Mouse (Mus musculus) lung, postnatal 4 days (tissue): ENCODE data around the gene Vps13d.

ENCODE experiments used
- DNase-seq, 2 experiments: peaks; one replicate each; pipeline ENCODE4 v3.0.0; 2021

Vps13d gene

DNA sequence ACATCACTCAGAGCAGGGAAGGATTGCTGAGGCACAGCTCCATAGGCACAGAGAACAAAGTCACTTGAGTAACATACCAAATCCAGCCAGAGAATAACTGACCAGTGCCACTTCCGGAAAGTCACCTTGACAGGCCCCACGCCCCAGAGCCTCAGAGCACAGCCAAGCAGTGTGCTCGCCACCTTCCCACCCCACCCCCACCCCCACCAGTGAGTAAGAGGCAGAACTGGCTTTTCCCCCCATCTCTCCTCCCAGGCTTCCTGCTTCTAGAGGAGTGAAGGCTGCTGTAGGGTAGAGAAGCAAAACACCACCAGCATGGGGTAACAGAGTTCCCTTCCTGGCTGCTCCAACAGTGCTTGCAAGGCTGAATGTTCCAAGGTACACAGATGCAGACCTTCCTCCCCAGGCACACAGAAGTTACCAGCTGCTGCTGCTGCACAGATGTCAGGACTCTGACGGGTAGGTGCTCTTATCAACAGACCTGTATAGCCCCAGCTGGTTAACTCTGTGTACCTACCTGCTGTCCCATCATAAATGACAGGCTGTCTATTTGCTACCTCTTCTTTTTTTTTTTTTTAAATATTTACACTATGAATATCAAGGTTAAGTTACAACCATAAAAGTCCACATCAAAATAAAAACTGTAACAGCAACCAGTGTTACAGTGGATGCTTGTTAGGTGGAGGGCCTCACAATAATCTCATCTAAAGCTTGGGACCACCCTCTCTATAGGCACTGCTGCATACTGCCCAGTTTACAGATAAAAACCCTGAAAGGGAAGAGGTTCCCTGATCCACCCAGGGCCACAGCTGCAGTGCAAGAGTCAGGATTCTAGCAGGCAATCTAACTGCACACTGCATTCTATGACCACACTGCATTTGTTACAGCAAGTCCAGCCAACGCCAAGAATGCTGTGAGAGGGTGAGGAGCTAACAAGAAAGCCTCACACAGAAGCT is 47.5 kb downstream of the Vps13d start:
- DNase-seq = peak in 1 of 2 experiments; percentile 33

DNA sequence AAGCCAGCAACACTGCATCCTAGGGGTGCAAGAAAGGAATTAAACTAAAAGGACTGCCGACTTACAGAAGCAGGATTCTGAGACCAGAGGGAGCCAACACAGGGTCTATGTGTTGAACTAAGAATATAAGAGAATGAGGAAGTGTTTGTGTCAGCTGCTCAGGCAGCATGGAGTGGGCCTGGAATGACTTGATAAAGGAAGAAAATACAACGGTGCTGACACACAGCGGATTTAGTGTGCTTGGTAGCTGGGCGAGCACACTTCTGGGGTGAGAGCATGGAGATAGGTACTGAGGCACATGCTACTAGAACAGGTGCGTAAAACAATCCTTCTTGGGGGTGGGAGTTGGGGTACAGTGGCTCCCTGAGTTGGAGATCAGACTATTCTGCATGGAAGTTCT is 51.3 kb downstream of the Vps13d start:
- DNase-seq = no peak

DNA sequence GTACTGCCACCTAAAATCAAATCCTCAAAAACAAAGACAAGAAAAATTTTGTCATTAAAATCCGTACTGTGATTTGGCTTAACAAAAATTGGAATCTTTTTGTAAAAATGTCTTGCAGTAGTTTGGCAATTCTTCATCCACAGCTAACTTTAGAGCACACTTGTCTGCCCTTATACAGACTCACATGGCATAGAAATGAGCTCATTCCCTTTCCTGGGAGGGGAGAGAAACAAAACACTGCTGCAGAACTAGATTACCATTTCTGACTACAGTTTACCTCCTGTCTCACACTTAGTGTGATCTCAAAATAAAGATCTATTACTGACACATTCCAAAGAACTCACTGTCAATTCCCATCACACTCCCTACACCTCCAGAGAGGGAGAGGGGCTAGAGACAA is 58.1 kb downstream of the Vps13d start:
- no peak for DNase-seq

DNA sequence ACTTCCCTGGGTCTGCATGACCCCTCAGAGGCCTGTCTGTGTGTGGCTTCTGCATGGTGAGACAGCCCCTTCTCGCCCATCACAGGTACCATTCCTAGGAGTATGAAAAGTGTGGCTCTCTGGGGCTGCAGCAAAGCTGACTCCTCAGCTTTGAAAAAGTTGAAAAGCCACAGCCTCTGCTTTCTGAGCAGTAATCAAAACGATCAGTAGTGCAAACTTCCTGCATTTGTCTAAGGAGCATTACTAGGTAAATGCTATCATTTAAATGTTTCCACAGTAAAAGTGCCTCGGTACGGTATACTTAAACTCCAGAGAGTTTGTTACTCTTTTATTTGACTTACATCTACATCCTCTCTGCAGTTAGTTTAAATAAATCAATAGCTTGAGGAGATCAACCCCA is 59.3 kb downstream of the Vps13d start:
- no peak for DNase-seq

DNA sequence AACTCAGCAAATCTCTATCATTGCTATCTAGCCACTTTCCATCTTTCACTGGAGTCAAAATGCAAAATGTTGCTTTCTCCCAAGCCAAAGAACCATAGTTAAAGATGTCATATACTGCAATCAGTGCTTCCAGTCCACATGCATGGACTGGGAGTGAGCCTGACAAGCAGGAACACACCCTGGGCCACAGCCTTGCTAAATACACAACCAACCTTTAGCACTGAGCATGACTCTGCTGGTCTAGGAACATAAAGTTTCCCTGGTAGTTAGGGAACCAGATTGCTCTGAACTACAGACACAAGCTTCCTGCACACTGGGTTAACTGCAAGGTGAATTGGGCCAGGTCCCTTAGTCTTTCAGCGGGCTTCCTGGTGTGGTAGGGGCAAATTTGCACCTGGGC is 64.0 kb downstream of the Vps13d start:
- DNase-seq = no peak

DNA sequence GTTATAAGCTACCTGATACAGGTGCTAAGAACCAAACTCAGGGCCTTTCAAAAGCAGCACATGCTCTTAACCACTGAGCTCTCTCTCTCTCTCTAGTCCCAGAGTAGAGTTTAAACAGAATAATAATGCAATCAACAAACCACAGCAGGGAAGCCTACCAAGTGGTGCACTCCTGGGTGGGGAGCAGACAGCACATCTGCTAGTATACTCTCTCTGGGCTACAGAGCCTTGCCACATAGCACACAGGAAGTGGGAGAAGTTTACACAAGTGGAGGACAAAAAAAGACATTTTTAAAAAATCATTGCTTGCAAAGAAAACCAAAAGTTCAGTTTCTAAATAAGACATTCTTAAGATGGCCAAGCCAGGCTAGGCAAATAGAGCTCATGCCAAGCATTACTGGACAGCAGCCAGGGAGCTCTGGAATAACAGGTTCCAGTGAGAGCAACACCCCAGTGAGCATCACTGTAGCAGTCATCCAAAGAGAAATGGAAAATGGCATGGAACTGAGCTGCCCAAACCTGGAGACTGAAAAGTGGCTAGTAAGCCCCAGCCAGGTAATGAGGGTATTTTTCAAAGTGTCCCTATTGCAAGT is 64.8 kb downstream of the Vps13d start:
- DNase-seq = peak; percentile 73 to 76

DNA sequence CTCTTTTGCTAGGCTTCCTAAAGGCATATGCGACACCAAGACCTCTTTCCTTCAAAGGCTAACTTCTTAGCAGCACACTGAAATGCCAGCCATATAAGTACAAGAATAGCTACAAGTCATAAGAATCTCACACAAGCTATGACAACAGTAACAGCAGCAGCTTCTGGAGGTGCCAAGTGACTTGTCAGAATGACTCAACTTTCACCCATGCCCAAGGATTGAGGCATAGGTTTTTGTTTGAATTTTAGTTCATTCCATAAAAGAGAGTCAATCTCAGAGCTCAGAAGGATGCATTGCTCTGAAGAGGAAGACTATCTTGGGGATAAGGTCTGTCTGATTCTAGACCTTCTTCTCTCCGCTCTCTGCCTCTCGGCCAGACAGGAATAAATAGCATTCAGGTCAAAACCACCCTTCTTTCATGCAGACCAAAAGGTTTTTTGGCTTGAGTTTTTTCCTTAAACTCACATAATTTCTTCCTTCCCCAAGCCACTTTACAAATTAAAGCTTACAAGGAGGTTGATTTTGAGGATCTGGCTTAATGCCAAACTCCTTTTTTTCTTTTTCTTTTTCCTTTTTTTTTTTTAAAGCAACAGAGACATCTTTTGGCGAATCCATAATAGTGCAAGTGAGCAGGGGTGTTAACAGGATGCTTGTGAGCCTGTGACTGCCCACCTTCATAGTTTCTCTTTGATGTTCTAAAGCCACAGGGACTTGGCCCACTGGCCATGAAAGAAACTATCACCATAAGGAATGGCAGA is 69.2 kb downstream of the Vps13d start:
- DNase-seq = no peak

DNA sequence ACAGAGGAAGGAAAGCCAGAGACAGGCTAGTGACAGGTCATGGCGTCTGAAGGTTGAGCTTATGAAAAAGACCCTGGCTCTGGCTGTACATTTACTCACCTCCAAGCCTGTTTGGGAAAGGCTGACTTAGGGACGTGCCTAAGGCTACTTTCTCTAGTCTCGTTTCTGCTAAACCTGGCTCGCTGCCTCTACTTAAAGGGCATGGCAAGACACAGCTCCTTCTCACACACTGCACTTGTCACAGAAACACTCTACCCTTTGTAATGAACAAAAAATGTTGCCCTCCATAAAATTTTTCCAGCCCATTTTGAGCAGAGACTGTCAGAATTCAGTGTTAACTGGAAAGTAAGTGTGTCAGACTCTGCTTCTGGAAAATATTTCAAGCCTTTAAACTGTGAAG is 70.4 kb downstream of the Vps13d start:
- no peak for DNase-seq

DNA sequence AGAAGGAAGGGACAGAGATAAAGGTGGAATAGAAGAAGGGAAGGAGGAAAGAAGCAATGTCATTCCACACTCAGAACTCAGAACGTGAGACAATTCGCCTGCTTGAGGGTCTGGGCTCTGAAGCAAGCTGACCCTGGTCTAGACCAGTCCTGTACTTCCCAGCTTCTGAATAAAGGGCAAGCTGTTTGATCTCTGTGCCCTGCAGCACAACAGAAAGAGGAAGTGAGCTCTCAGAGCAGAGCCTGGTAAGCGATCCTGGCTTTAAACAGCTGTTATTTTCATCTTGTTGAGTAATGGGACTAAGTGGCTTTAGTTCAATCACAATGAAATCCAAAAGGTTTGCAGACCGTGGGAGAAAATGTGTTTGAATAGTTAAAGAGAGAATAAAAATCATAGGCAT is 83.2 kb downstream of the Vps13d start:
- peak in 1 of 2 experiments; percentile 19 for DNase-seq

DNA sequence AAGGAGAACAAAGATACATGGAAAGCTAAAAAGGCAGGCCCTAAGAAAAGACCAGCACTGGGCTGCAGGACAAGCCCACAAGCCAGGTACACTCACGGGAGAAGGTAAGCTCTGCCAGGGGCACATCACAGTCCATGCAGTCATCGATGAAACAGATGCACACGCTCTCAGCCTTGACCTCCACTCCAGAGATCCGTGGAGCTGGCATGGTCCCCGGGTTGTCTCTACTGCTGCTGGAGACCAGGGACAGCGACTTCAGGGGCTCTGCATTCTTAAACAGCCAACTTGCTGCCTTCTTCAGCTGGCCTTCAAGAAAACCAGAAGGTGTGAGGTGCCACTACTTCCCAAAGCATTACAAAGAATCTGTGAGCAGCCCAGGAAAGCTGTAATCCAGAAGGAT is 84.1 kb downstream of the Vps13d start:
- no peak for DNase-seq

DNA sequence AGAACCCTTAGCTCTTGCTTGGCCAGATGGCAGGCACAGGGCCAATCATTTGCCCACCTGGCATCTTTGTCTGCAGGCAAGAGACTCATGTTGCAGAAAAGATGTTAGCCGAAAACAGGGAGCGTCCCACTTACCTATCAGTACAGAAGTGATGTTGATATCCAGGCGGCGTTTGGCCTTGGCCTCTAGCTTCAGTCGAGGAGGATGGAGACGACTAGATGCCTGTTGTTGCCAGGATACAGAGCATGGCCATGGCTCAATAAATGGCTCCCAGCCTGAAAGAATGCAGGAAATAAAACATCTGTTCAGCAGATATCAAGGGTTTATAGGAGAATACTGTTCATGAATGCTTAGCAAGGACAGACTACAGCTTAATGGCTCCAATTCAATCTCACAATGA is 88.0 kb downstream of the Vps13d start:
- DNase-seq = no peak

DNA sequence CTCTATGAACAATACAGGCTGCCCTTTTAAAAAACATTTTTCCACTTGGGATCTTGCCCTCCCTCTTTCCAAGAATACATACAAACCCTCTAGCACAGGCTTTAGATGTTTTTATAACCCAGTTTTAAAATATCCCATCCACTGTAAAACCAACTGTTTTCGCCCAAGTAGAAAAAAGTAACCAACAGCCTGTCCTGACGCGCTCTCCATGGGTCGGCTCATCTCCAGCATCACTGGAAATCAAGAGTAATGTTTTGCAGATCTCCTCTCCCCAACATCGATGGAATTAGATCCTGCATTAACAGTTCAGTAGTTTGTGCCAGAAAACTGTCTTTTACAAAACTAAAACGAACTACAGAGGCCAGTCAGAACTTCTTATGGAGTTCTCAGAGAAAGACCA is 89.5 kb downstream of the Vps13d start:
- DNase-seq = no peak

DNA sequence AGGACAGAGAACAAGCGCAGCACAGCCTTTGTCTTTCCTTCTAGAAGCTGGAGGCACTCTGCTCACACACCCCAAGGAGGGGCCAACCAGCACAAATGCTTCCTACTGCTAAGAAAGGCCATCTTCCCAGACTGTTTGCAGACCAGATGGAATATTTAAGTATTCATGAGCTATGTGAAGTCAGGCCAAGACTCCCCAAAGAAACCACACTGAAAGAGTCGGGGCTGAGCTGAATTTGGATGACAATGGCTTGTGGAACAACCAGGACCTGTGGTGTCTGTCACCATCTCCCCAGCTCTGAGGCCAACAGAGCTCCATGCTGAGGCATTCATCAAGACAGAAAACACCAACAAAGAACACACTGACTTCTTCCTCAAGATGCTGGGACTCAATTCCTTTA is 89.9 kb downstream of the Vps13d start:
- no peak for DNase-seq

DNA sequence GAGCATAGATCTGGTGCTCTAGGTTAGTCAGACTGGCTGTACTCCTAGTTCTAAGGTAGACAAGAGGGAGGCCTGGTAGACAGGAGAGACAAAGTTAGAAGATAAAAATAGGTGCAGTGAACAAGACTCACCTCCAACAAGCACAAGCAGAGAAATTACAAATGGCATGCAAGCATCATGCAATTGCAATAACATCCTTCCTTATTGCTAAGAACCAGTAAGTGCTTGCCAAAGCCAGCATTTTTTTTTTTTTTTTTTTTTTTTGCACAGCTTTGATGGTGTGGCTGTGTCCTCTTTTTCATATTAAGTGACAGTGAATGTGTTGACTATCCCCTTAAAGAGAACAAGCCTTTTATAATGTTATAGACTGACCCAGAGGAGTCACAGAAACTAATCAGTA is 91.2 kb downstream of the Vps13d start:
- DNase-seq = no peak

DNA sequence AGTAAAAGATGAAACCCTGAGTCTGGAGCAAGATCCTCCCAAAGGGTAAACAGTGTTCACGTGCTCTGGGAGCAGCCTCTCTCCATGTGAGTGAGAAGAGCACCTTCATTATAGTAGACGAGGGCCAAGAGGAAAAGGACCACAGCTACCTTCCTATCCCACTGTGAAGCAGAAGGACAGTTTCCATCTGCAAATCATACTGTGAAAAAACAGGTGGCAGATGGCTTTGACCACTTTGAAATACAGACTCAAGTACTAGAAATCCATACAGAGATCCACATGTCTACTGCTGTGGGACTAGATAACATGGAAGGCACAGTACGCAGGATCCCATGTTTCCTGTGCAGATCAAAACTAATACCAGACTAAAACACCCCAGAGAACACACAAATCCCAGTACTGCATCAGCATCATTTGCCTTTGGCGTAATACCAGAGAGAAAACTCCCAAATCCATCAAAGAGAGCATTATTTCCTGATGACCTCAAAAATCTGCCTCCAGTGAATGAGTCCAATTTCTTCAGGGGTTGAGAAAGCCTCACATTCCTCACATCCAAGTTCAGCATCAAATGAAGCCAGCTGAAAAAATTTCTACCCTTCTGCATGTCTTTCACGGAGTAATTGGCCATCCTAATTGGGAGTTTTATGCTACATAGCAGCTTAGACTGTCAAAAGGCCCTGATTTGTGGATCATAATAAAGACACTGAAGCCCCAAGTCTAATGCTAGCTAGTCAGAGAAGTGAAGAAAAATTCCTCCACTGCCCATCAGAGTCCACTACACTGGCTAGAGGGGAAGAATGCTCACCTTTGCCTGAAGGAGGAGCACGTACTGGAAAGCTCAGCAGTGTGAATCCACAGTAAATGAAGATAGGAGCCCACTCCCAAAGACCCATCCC is 92.7 kb downstream of the Vps13d start:
- no peak for DNase-seq

DNA sequence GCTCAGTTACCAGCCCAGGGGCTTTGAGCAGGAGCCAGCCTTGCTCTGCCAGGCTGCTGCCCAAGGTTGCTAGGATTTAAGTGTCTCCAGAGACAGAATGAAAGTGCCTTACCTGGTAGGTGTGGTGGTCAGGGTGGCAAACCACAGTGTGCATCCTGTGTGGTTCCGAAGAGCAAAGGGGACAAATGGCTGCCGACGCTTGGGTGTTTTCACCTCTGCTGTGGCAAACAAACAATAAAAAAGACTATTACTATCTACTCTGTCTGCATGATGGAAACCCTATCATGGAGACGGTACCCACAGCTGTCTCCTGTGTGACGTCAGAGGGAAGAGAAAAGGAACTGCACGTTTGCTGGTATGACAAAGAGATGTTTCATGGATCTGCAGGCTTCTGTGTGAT is 95.0 kb downstream of the Vps13d start:
- DNase-seq = no peak

DNA sequence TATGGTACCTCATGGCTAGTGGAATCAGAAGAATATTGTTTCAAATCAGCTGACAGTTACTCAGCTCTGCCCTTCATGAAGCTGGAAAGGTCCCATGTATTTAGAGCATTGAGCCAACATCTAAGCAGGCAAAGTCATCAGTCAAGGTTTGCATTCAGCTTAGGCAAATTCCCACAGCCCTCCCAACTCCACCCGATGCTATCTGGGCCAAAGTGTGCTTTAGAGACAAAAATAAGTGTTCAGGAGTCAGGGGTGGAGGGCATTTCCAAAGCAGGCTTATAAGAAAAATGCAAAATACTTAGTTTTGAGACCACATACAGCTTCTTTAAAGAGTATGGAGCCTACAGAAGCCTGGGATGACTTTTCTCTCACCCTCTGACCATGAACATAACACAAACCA is 95.5 kb downstream of the Vps13d start:
- DNase-seq = no peak

DNA sequence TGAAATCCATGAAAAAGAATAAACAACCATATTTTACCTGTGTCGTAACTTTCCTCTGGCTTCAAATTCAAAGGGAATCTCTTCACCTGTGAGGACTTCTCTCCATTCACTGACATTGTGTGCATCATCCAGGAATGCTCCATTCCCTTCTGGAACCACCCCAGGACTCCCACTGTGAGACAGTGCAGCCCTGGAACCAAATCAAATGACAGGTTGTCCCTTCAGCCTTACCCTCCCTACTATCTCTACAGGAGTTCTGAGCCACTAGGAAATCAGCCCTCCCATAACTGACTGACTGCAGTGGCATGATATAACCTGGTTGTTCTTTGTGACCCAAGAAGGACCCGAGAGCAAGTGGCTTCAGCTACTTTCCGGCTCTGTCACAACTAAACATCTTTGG is 96.8 kb downstream of the Vps13d start:
- no peak for DNase-seq

DNA sequence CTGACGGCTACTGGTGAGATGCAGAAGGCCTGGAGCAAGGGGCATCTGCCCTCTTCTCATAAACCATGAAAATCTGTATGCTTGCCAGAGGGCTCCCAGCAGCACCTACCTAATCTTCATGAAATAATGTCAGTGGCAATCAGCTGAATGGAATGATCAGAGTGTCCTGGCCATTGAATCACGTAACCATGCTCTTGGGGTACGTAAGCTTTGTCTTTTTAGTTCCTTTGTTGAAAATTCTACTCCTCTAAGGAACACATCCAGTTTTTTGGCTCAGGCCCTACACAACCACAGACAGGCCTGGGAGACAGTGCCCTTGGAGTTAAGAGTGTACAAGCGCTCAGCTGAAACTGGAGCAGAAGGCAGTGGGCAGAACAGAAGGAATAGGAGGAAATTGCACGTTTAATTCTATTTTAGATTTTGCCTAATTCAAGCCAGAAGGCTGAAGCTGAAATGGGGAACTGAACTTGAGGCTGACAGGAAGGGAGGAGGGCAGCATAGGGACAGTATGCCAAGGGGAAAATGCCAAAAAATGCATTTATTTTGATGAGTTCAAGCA is 98.2 kb downstream of the Vps13d start:
- no peak for DNase-seq

DNA sequence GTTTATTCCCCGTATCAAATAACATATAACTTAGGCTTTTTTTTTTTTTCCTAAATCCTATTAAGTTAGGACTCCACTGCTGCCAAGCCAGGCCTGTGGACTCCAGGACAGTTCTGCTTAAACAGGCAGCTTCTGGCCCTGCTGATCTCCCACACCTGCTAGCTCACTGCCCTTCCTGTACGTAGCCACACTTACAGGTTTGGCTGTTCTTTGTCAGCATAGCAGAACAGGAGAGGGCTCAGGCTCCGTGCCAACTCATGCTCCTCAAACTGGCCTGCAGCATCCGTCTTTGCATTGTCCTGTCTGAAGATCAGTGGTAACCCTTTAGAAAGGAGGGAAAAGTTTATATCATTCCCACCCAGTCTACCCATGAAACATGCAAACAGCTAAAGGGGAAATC is 108.3 kb downstream of the Vps13d start:
- DNase-seq = no peak

DNA sequence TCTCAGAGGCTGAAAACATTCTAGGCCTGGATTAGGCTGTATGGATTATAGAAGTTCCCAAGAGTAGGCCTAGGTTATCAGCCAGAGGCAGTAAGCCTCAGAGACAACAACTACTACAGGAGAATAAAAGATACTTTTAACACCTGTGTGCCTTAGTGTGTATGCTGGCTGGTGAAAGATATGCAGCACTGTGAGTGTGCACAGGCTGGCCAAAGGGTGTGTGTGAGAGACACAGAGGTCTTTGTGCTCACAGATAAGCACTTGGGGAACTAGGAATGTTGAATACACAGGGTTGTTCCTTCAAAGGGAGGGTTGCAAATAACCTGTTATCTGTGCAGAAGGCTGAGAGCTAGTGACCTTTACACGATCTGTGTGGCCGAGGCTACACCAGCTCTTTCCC is 115.5 kb downstream of the Vps13d start:
- DNase-seq = no peak

DNA sequence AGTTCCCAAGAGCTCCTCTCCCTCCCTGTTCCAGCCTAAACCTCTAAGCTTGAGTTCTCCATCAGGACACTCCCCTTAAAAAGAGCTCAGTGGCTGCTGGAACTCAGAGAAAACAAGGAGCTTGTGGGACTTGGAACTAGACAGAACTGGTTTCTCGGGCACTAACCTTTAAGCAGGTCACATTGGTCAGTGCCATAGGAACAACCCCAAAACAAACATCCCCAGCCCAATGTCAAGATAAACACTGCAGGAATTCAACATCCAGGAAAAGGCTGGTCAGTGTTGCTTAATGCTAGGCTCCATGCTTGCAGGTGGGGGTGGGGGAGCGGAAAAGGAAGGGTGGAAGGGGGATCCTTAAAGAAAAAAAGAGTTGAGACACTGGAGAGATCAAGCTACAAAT is 120.5 kb downstream of the Vps13d start:
- DNase-seq = peak in 1 of 2 experiments; percentile 37
